Mouse (Mus musculus): ENCODE data around the gene Aanat. TPM values are rescaled to one million over a fixed set of nuclear protein-coding genes. Genes with fewer than 3 reads are reported as not detected.

The Aanat gene
- polyA plus RNA-seq, 1 experiment from 2014 or later: not detected

GRCm38 (mm10) chr11:116646136-116646535 is 59.9 kb downstream of the Aanat start:
- no peak overlapping the region for H3K4me2 ChIP-seq (replicated peaks; ENCODE audit: low read depth)
- ATAC-seq: no peak
- no peak for TF ChIP-seq CTCF (IDR thresholded peaks at IDR 0.05; ENCODE audit: low read depth)
- 71% methylated on average over 11 of the region's 11 CpGs for WGBS
- peaks cover 3% of the 10 kb centered on the region; the same call in 1 of the 2 replicates for H3K27me3 ChIP-seq (replicated peaks; ENCODE audit: control insufficient read depth, insufficient read depth, low read length)
- H3K9me3 ChIP-seq (ENCODE audit: control insufficient read depth): no peaks in the 10 kb centered on the region
- H3K4me1 ChIP-seq (replicated peaks; ENCODE audit: control insufficient read depth, insufficient read depth, low read length): 0 out of 2 replicates have a peak, but pooled peaks cover 2% of the 10 kb centered on the region
- H3K9ac ChIP-seq (ENCODE audit: low read depth, low read length): no peak overlapping the region
- H3K36me3 ChIP-seq (ENCODE audit: control insufficient read depth, insufficient read depth): no peaks in the 10 kb centered on the region
- no peak overlapping the region for H3K4me3 ChIP-seq (ENCODE audit: low read depth, low read length)
- H3K27ac ChIP-seq (ENCODE audit: low read depth, low read length): no peak overlapping the region

DNA sequence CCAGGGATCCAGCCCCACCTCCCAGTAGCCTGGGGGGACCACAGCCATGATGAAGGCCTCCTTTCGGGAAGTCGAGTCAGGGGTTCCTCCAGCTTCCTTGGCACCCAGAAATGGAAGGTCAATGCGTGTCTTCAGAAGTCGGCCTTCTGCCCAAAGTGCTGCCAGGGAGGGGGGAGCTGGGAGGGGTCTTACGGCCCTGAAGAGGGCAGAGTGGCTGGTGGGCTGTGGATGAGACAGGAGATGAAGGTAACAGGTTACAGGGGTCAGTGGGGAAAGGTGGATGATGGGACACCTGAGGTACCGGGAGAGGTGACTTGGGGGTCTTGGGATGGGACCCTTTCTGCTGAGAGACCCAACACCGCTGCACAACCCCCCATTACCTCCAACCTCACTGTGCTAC is 60.5 kb downstream of the Aanat start:
- H3K9me3 ChIP-seq (ENCODE audit: control insufficient read depth): no peaks in the 10 kb centered on the region
- peak overlapping the region; percentile 64; the same call in 1 of the 2 replicates for H3K27ac ChIP-seq (ENCODE audit: low read depth, low read length)
- peaks cover 3% of the 10 kb centered on the region; the same call in 1 of the 2 replicates for H3K27me3 ChIP-seq (replicated peaks; ENCODE audit: control insufficient read depth, insufficient read depth, low read length)
- H3K9ac ChIP-seq (ENCODE audit: low read depth, low read length): no peak overlapping the region
- no peaks in the 10 kb centered on the region for H3K36me3 ChIP-seq (ENCODE audit: control insufficient read depth, insufficient read depth)
- H3K4me3 ChIP-seq (ENCODE audit: low read depth, low read length): no peak overlapping the region
- no peak overlapping the region for H3K4me2 ChIP-seq (replicated peaks; ENCODE audit: low read depth)
- WGBS: 90% methylated on average over 7 of the region's 7 CpGs
- ATAC-seq: no peak
- 0 out of 2 replicates have a peak, but pooled peaks cover 2% of the 10 kb centered on the region for H3K4me1 ChIP-seq (replicated peaks; ENCODE audit: control insufficient read depth, insufficient read depth, low read length)
- no peak for TF ChIP-seq CTCF (IDR thresholded peaks at IDR 0.05; ENCODE audit: low read depth)

Other genes starting within 250 kb of the Aanat start
- 4.9 and 6.6 TPM in 2 replicates for gene Rnf157, start 173.4 kb upstream of the Aanat start, polyA plus RNA-seq (2015; fragmentation: Nextera tagmentation; extraction: Ambion mirVana)
- 60.2 and 60.6 TPM in 2 replicates for gene Ubald2, start 152.3 kb upstream of the Aanat start, polyA plus RNA-seq (2015; fragmentation: Nextera tagmentation; extraction: Ambion mirVana)
- gene Qrich2, start 120.2 kb upstream of the Aanat start, polyA plus RNA-seq (2015; fragmentation: Nextera tagmentation; extraction: Ambion mirVana): 0.14 TPM in 1 of 2 replicates, not detected in the other
- gene Prpsap1, start 92.2 kb upstream of the Aanat start, polyA plus RNA-seq (2015; fragmentation: Nextera tagmentation; extraction: Ambion mirVana): 177 and 194 TPM in 2 replicates
- 2.5 and 3.3 TPM in 2 replicates for gene Sphk1, start 55.5 kb upstream of the Aanat start, polyA plus RNA-seq (2015; fragmentation: Nextera tagmentation; extraction: Ambion mirVana)
- gene Ube2o, start 5.0 kb upstream of the Aanat start, polyA plus RNA-seq (2015; fragmentation: Nextera tagmentation; extraction: Ambion mirVana): 3.7 and 4.8 TPM in 2 replicates
- gene Rhbdf2, start 40.6 kb downstream of the Aanat start, polyA plus RNA-seq (2015; fragmentation: Nextera tagmentation; extraction: Ambion mirVana): 7.6 and 8.4 TPM in 2 replicates
- 0.84 and 1.1 TPM in 2 replicates for gene Prcd, start 67.1 kb downstream of the Aanat start, polyA plus RNA-seq (2015; fragmentation: Nextera tagmentation; extraction: Ambion mirVana)
- gene Cygb, start 67.9 kb downstream of the Aanat start, polyA plus RNA-seq (2015; fragmentation: Nextera tagmentation; extraction: Ambion mirVana): 17.5 and 20.2 TPM in 2 replicates
- 0.12 TPM in 1 of 2 replicates, not detected in the other for gene St6galnac1, start 189.1 kb downstream of the Aanat start, polyA plus RNA-seq (2015; fragmentation: Nextera tagmentation; extraction: Ambion mirVana)
- 33.6 and 39.4 TPM in 2 replicates for gene Mxra7, start 241.6 kb downstream of the Aanat start, polyA plus RNA-seq (2015; fragmentation: Nextera tagmentation; extraction: Ambion mirVana)